Mouse (Mus musculus) kidney, adult 2 months (tissue): ENCODE measurements around the gene Spem1.

Source experiments
- CTCF ChIP-seq: fragments of 200-500 bp; conservative IDR thresholded peaks from 2 replicates; pipeline ENCODE4 v1.5.1; 2011; ENCODE audit warnings: low read depth, mild to moderate bottlenecking, control low read depth, low read length, moderate library complexity, mixed read lengths; ENCODE audit not compliant: insufficient read depth, insufficient read length
- POLR2A ChIP-seq: fragments of 200-500 bp; IDR thresholded peaks from one replicate; pipeline ENCODE4 v1.6.1; 2011; ENCODE audit warnings: low read depth, low read length, control low read depth

GRCm38 (mm10) chr11:69804652-69804940 is 17.4 kb downstream of the Spem1 start:
- TF ChIP-seq CTCF: no peak
- no peak for TF ChIP-seq POLR2A
